Mouse (Mus musculus): ENCODE results near the gene Lrrc36.

- no peak for TF ChIP-seq CTCF (IDR thresholded peaks at IDR 0.05 in 2 of 3, conservative IDR thresholded peaks at IDR 0.05 in 1 of 3; ENCODE audit: control insufficient read depth in 1 of 3, insufficient read depth in 1 of 3, low read depth in 2 of 3, low read length in 3 of 3, poor library complexity in 1 of 3, severe bottlenecking in 1 of 3)
- no peak for TF ChIP-seq ELF1 (IDR thresholded peaks at IDR 0.05; ENCODE audit: low read depth, low read length)
These were observed 54.1 kb downstream of the Lrrc36 start for GRCm38 (mm10) chr8:105467396-105467985.
